Mouse (Mus musculus): ENCODE data around the gene Epha4.

GRCm38 (mm10) chr1:77514963-77515650 is at the start of gene Epha4:
- TF ChIP-seq CTCF (IDR thresholded peaks at IDR 0.05) (no peak), EP300 (IDR thresholded peaks at IDR 0.05) (no peak)
